Mouse (Mus musculus) G1E (cell line): ENCODE results near the gene Cenpf.

Source experiments
- CTCF ChIP-seq: IDR thresholded peaks from 2 replicates; pipeline ENCODE4 v1.5.1; 2012; ENCODE audit warnings: low read depth, low read length, inconsistent platforms, mixed read lengths
- GATA1 ChIP-seq: IDR thresholded peaks from 2 replicates; pipeline ENCODE4 v1.6.1; 2012; ENCODE audit warnings: borderline replicate concordance, low read length, inconsistent platforms, mixed read lengths
- GATA2 ChIP-seq: IDR thresholded peaks from 2 replicates; pipeline ENCODE4 v1.6.1; 2012; ENCODE audit warnings: low read depth, low read length, inconsistent platforms, borderline replicate concordance
- POLR2AphosphoS5 ChIP-seq: IDR thresholded peaks from 2 replicates; pipeline ENCODE4 v1.6.1; 2012; ENCODE audit warnings: low read depth, low read length, inconsistent platforms; ENCODE audit not compliant: insufficient replicate concordance
- TAL1 ChIP-seq: conservative IDR thresholded peaks from 2 replicates; pipeline ENCODE4 v1.6.1; 2012; ENCODE audit warnings: low read depth, low read length, inconsistent platforms, mixed read lengths

- TF ChIP-seq CTCF (no peak), POLR2AphosphoS5 (no peak), GATA1 (no peak), TAL1 (no peak), GATA2 (no peak)
Observed at GRCm38 (mm10) chr1:189617381-189617780, 70.5 kb downstream of the Cenpf start.
